Mouse (Mus musculus): ENCODE data around the gene Scg5. TPM values are rescaled to one million over a fixed set of nuclear protein-coding genes. Genes with fewer than 3 reads are reported as not detected.

Scg5 gene
- polyA plus RNA-seq, 1 experiment from 2014 or later, result 0.61 TPM

DNA sequence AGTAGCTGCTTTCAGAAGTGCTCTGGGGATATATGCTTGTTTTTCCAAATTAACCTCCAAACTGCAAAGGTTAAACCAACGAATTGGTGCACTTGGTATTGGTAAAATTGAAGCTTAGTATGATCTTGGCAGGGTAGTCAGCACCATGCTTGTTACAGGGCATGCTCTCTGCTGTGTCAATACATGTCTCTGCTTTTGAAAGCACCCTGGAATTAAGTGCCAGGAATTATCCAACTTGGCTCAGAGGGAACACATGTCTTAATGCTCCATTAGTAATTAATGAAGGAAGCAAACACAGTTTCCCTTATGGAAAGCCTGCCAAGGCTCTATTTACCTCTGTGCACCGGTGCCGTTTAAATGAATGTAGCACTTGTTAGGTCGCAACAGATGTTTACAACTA is 33.7 kb downstream of the Scg5 start:
- no peak for DNase-seq (ENCODE audit: low spot score)
- H3K27ac ChIP-seq, result no peak overlapping the region
- no peak overlapping the region for H3K4me3 ChIP-seq
- H3K27me3 ChIP-seq (ENCODE audit: low read depth, poor library complexity, severe bottlenecking), result no peaks in the 10 kb centered on the region
- WGBS, result 66% methylated on average over 4 of the region's 4 CpGs
- H3K9me3 ChIP-seq (replicated peaks), result no peaks in the 10 kb centered on the region
- H3K4me1 ChIP-seq, result peaks cover 8% of the 10 kb centered on the region; the same call in 1 of the 2 replicates
- H3K36me3 ChIP-seq, result no peaks in the 10 kb centered on the region

DNA sequence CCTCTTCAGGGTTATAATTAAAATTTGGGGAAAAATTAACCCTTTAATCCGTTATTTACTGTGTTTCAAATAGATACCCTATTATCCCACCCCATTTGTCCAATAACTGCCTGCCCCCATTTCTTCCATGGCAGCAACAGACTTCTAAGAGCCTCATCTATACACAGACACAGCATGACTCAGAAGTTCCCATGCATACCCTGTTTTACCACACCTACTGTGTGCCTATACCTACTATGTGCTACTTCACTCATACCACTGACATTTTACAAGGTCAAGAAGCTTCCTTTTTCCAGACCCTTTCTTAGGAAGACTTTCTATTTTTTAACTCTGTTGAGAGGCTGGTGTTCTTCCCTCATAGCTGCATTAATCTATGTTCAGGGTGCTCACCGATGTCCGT is 35.4 kb downstream of the Scg5 start:
- Histone ChIP-seq H3K9me3 (replicated peaks) (no peaks in the 10 kb centered on the region), H3K36me3 (no peaks in the 10 kb centered on the region), H3K27ac (no peak overlapping the region), H3K27me3 (ENCODE audit: low read depth, poor library complexity, severe bottlenecking) (no peaks in the 10 kb centered on the region), H3K4me1 (peaks cover 6% of the 10 kb centered on the region; the same call in 1 of the 2 replicates), H3K4me3 (no peak overlapping the region)
- no peak for DNase-seq (ENCODE audit: low spot score)
- WGBS, result 87% methylated on average over 3 of the region's 3 CpGs

GRCm38 (mm10) chr2:113788821-113789387 is 40.0 kb downstream of the Scg5 start:
- H3K27ac ChIP-seq, result no peak overlapping the region
- DNase-seq (ENCODE audit: low spot score), result no peak

GRCm38 (mm10) chr2:113787882-113788281 is 41.0 kb downstream of the Scg5 start:
- Histone ChIP-seq H3K36me3 (no peaks in the 10 kb centered on the region), H3K27me3 (ENCODE audit: low read depth, poor library complexity, severe bottlenecking) (no peaks in the 10 kb centered on the region), H3K4me1 (no peaks in the 10 kb centered on the region), H3K4me3 (no peak overlapping the region), H3K9me3 (replicated peaks) (no peaks in the 10 kb centered on the region), H3K27ac (no peak overlapping the region)
- no peak for DNase-seq (ENCODE audit: low spot score)
- WGBS, result 93% methylated on average over 4 of the region's 4 CpGs

More at GRCm38 (mm10) chr2:113788821-113789387, 40.0 kb downstream of the Scg5 start:
- H3K4me1 ChIP-seq, result no peaks in the 10 kb centered on the region
- no peaks in the 10 kb centered on the region for H3K36me3 ChIP-seq
- WGBS, result 85% methylated on average over 4 of the region's 4 CpGs
- H3K4me3 ChIP-seq, result no peak overlapping the region
- no peaks in the 10 kb centered on the region for H3K27me3 ChIP-seq (ENCODE audit: low read depth, poor library complexity, severe bottlenecking)
- H3K9me3 ChIP-seq (replicated peaks), result no peaks in the 10 kb centered on the region

DNA sequence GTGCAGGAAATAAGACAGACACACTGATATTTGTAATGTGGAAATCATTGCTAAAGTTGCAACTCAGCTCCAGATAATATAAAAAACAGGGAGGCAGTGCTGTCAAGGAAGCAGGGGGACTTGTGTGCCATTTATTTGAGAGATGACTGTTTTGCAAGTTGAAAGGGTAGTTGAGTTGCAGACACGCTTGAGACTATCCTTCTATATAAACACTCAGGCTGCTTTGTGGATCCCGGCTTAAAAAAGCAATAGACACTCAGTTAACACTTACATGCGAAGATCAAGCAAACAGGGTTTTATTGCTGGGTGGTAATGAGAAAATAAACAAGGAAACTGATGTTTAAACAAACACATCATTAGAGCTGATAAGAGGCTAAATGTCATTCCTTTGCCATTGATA is 44.1 kb downstream of the Scg5 start:
- Histone ChIP-seq H3K36me3 (no peaks in the 10 kb centered on the region), H3K9me3 (replicated peaks) (no peaks in the 10 kb centered on the region), H3K27ac (no peak overlapping the region), H3K27me3 (ENCODE audit: low read depth, poor library complexity, severe bottlenecking) (no peaks in the 10 kb centered on the region), H3K4me3 (no peak overlapping the region), H3K4me1 (no peaks in the 10 kb centered on the region)
- no peak for DNase-seq (ENCODE audit: low spot score)
- 19% methylated on average over 3 of the region's 3 CpGs for WGBS

DNA sequence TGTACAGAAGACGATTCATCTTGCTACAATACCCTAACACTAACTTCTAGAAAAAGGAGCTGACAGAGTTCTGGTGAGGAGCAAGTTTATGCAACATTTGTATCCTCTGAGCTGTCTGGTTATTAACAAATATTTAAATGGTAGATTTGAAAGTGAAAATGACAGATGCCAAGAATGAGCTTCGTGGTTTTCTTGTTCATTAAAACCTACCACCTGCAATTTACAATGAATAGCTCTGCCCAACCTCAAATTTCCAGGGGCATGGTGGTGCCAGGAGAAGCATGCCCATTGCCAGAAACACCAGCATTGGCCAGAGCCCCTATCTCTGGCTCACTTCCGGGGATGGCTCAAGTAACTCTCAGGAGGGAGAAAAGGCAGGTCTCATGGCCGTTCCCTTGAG is 47.4 kb downstream of the Scg5 start:
- 90% methylated on average over 4 of the region's 4 CpGs for WGBS
- no peak for DNase-seq (ENCODE audit: low spot score)

GRCm38 (mm10) chr2:113781107-113781506 is 47.8 kb downstream of the Scg5 start:
- no peak for DNase-seq (ENCODE audit: low spot score)
- Histone ChIP-seq H3K9me3 (replicated peaks) (no peaks in the 10 kb centered on the region), H3K27me3 (ENCODE audit: low read depth, poor library complexity, severe bottlenecking) (no peaks in the 10 kb centered on the region), H3K36me3 (no peaks in the 10 kb centered on the region), H3K27ac (no peak overlapping the region), H3K4me3 (no peak overlapping the region), H3K4me1 (no peaks in the 10 kb centered on the region)
- 91% methylated on average over 5 of the region's 5 CpGs for WGBS

More for the DNA sequence above, 47.4 kb downstream of the Scg5 start:
- Histone ChIP-seq H3K4me1 (no peaks in the 10 kb centered on the region), H3K27me3 (ENCODE audit: low read depth, poor library complexity, severe bottlenecking) (no peaks in the 10 kb centered on the region), H3K9me3 (replicated peaks) (no peaks in the 10 kb centered on the region), H3K36me3 (no peaks in the 10 kb centered on the region), H3K4me3 (no peak overlapping the region), H3K27ac (no peak overlapping the region)

DNA sequence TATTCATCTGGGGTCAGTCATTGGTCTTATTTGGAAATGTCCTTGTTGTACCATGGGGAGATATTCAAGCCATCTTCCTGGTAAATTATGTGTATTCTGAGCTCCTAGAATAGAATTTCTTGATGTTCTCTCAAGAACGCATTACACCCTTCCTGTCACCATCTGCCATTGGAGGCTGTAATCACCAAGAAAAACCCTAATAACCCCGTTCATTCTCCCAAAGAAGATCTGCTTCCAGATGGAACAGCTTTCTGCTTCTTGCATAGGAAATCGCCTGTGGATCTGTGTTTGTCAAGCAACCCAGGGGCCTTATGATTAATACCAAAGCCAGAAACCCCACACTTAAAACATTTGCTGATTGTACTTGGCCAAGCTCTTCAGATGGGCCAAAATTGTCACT is 49.6 kb downstream of the Scg5 start:
- H3K36me3 ChIP-seq, result no peaks in the 10 kb centered on the region
- H3K4me3 ChIP-seq, result no peak overlapping the region
- no peak overlapping the region for H3K27ac ChIP-seq
- H3K27me3 ChIP-seq (ENCODE audit: low read depth, poor library complexity, severe bottlenecking), result no peaks in the 10 kb centered on the region
- H3K4me1 ChIP-seq, result no peaks in the 10 kb centered on the region
- 82% methylated on average over 3 of the region's 3 CpGs for WGBS
- H3K9me3 ChIP-seq (replicated peaks), result no peaks in the 10 kb centered on the region
- DNase-seq (ENCODE audit: low spot score), result no peak

GRCm38 (mm10) chr2:113778036-113778435 is 50.9 kb downstream of the Scg5 start:
- no peaks in the 10 kb centered on the region for H3K9me3 ChIP-seq (replicated peaks)
- no peak overlapping the region for H3K27ac ChIP-seq
- 79% methylated on average over 6 of the region's 6 CpGs for WGBS
- H3K4me1 ChIP-seq, result no peaks in the 10 kb centered on the region
- H3K27me3 ChIP-seq (ENCODE audit: low read depth, poor library complexity, severe bottlenecking), result no peaks in the 10 kb centered on the region
- no peak for DNase-seq (ENCODE audit: low spot score)
- H3K4me3 ChIP-seq, result no peak overlapping the region
- H3K36me3 ChIP-seq, result no peaks in the 10 kb centered on the region

- 90% methylated on average over 3 of the region's 3 CpGs for WGBS
- no peaks in the 10 kb centered on the region for H3K36me3 ChIP-seq
- H3K27me3 ChIP-seq (ENCODE audit: low read depth, poor library complexity, severe bottlenecking), result no peaks in the 10 kb centered on the region
- no peak for DNase-seq (ENCODE audit: low spot score)
- H3K27ac ChIP-seq, result no peak overlapping the region
- no peaks in the 10 kb centered on the region for H3K9me3 ChIP-seq (replicated peaks)
- no peaks in the 10 kb centered on the region for H3K4me1 ChIP-seq
- no peak overlapping the region for H3K4me3 ChIP-seq
Observed at GRCm38 (mm10) chr2:113776297-113776696, 52.6 kb downstream of the Scg5 start.

DNA sequence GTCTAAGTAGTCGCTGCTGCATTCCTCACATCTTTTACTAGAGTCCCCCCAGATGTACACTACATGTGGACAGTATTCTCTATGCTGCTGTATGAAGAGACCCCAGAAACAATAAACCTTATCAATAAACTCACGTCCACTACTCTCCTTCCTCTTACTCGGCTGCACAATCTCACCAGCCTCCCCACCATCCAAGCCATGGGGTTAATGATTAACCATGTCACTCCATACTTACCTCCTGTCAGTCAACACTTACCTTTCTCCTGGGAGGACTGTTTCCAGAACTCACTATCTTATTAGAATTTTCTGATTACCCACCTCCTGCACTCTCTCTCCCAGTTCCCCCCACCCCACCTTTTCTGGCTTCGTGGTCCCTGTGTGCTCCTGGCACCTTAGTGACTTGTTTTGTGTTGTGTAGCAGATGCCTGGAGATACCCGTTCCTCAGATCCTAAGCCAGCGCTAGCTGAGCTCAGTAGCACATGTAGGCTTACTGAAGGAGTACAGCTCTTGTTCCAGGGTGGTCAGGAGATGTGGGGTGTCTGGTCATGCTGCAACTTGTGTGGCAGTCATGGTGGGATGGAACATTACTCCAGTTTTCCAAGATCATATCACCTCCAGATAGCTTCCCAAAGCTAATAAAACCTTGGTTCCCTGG is 54.6 kb downstream of the Scg5 start:
- WGBS, result 83% methylated on average over 6 of the region's 6 CpGs
- no peak overlapping the region for H3K27ac ChIP-seq
- no peaks in the 10 kb centered on the region for H3K4me1 ChIP-seq
- DNase-seq (ENCODE audit: low spot score), result no peak
- H3K4me3 ChIP-seq, result no peak overlapping the region
- H3K36me3 ChIP-seq, result no peaks in the 10 kb centered on the region
- no peaks in the 10 kb centered on the region for H3K9me3 ChIP-seq (replicated peaks)
- no peaks in the 10 kb centered on the region for H3K27me3 ChIP-seq (ENCODE audit: low read depth, poor library complexity, severe bottlenecking)

DNA sequence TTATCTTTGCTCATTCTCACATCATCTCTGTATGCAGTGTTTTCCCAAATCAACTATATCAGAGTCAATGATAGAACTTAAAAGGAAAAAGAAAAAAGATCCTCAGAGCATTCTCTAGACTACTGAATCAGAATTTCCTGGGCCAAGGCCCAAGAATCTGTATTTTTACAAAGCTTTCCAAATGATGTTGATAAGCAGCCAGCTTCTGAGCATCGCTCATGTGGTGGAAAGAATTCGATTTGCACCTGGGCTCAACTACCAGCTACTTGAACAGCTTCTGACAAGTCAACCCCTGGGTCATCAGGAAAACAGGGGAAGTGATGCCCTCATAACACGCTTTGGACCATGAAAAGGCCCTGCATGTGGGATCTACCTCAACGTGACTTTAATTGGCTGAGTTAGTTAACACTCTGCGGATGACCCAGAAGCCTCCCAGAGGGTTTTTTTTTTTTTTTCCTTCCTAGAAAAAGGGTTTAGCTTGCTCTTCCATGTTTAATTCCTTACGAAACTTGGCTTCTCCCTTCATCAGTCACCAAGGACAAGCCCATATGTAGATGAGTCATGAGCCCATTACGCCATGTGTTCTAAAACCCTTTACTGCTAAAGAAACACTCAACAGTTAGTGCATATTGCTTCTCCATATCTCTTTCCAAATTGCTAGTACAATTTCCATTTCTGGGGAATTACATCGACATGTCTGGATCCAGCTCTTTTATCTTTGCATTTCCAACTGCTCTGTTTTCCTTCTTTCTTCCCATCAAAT is 60.2 kb downstream of the Scg5 start:
- H3K27me3 ChIP-seq (ENCODE audit: low read depth, poor library complexity, severe bottlenecking), result no peaks in the 10 kb centered on the region
- no peaks in the 10 kb centered on the region for H3K9me3 ChIP-seq (replicated peaks)
- H3K4me3 ChIP-seq, result no peak overlapping the region
- H3K27ac ChIP-seq, result no peak overlapping the region
- no peaks in the 10 kb centered on the region for H3K36me3 ChIP-seq
- no peaks in the 10 kb centered on the region for H3K4me1 ChIP-seq
- no peak for DNase-seq (ENCODE audit: low spot score)
- 90% methylated on average over 8 of the region's 8 CpGs for WGBS

DNA sequence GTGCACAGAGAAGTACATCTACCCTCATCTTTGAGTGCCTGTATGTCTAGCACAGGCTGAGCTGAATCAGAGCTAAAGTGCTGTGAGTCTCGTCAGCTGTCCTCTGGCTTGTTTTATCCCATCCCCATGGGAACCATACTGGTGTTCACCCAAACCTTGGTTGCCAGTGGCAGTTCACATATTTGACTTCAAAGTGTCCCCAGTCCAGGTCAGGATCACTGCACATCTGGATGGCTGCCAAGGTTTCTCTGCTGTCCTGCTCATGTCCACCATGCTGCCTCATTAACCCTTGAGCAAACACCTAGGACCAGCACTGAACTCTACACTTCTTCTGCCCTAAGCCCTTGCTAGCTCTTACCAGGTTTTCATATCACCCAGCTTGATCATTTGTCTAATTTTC is 63.0 kb downstream of the Scg5 start:
- H3K4me3 ChIP-seq, result no peak overlapping the region
- H3K9me3 ChIP-seq (replicated peaks), result no peaks in the 10 kb centered on the region
- no peak for DNase-seq (ENCODE audit: low spot score)
- H3K27me3 ChIP-seq (ENCODE audit: low read depth, poor library complexity, severe bottlenecking), result no peaks in the 10 kb centered on the region
- H3K4me1 ChIP-seq, result no peaks in the 10 kb centered on the region
- no peak overlapping the region for H3K27ac ChIP-seq
- no peaks in the 10 kb centered on the region for H3K36me3 ChIP-seq
- 73% methylated on average over 1 of the region's 1 CpGs for WGBS
